Mouse (Mus musculus): Measurements from ENCODE around the gene Get4.

Gene Get4

DNA sequence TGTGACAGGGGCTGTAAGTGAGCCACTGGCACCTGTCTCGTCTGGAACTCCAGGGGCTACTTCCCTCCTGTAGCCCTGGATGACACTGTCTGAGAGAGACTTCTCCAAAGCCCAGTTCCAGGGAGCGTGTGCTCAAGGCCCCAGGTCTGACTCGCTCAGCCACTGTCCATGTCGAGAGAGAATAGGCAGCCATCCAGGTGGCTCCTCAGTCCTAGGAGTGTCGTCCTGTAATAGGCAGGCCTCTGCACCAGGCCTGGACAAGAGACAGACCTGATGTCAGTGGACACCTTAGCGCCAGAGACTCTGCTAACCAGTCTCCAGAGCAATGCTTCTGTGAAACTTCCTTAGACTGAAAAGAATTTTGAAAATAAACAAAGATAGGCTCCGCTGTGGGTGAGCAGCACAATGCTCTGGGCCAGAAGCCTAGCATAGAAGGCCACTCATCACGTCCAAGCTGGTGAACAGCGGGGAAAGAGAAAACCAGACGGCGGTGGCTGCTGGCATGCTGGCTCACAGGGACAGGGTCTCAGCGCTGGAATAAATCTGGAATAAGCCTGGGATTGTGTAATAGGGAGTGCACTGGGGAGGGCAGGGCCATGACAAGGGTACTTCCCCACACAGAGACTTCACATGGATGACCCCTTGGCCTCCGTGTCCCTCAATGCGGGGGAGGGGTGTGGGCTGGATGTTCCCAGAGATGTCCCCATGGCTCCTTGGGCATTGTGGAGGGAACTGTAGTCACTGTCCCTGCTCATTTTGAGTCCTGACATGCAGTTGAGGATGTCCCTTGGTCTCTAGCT lies 34.2 kb downstream of the Get4 start:
- no peak for TF ChIP-seq GATA4 (IDR thresholded peaks at IDR 0.05; ENCODE audit: insufficient replicate concordance, low read length)

DNA sequence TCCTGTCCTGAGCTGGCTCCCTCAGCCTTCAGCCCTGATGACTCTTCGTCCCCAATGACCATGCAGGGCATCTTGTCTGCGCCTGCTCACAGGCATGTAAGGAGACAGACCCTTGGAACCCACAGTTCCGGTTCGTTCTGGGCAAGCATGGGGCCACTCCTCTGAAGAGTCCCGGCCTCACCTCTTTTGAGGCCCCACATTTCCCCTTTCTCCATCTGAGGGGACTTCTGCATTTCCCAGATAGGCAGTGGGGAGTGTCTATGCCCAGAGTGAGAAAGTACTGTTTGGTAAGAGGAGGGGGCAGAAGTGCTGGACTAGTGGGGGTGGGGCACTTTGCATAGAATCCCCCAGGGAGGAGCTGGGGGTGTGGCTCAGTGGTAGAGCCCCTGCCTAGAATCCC lies 35.0 kb downstream of the Get4 start:
- no peak for TF ChIP-seq GATA4 (IDR thresholded peaks at IDR 0.05; ENCODE audit: insufficient replicate concordance, low read length)

DNA sequence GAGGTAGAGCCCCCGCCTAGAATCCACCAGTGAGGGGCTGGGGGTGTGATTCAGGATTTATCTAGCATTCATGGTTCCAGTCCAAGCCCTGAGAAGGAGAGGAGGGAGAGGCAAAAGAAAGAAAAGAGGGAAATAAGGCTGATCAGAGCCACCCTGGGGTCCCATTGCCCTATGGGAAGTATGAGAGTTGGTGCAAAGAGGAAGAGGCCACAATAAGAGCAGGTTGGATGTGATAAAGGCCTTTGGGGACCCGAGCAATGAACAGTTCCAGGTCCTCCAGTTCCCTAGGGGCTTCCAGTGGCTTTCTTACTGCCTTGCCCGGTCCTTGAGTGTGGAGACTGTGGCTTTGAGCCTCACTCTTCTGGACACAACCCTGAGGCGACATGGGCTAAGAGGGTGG lies 35.7 kb downstream of the Get4 start:
- TF ChIP-seq GATA4 (IDR thresholded peaks at IDR 0.05; ENCODE audit: insufficient replicate concordance, low read length) = no peak

DNA sequence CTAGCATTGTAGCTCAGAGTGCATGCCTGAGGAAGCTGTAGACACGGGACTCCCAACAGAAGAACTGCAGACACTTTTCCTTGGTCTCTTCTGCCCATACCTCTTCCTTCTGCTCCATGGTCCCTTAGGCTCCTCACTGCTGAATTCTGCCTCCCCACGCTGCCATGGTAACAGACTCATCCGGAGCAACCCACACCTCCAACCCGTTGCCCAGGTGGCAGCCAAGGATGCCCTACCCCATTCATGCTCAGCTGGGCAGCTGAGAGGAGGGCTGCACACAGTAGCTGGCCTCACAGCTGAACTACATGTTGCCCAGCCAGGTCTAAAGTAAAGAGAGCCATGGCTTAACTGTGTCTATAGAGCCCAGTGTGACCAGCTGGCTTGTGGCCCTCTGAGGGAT lies 36.5 kb downstream of the Get4 start:
- no peak for TF ChIP-seq GATA4 (IDR thresholded peaks at IDR 0.05; ENCODE audit: insufficient replicate concordance, low read length)

DNA sequence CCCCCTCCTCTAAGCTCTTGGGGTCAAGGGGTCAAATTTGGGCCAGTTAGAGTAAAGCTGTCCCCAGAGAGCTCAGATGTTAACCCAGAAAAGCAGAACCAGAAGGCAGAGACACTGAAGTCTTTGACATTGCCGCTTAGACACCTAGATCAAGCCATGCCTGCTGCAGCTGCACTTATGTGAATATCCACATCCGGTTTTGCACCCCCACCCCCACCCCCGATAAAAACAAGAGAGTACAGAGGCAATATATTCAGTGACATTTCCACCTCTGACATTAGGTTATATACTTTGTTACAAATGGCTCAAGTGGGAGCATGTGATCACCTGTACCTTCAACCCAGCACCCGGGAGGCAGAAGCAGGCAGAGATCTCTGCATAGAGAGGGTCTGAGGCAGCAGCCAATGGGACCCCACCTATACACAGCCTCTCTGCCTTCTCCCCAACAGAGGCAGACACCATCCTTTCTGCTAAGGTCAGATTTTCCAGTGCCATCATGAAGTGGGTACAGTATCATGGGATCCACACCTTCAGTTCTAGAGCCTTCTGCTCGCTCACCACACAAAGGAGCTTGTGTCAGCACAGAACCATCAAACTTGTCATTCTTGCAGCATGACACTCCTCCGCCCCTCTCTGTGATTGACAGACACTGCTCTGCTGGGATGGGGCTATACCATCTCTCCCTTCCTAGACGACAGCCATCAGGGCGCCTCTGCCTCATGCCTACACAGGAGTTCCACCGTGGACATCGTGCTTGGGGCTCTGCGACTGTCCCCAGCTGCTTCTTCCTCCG lies 38.5 kb downstream of the Get4 start:
- no peak for TF ChIP-seq GATA4 (IDR thresholded peaks at IDR 0.05; ENCODE audit: insufficient replicate concordance, low read length)

DNA sequence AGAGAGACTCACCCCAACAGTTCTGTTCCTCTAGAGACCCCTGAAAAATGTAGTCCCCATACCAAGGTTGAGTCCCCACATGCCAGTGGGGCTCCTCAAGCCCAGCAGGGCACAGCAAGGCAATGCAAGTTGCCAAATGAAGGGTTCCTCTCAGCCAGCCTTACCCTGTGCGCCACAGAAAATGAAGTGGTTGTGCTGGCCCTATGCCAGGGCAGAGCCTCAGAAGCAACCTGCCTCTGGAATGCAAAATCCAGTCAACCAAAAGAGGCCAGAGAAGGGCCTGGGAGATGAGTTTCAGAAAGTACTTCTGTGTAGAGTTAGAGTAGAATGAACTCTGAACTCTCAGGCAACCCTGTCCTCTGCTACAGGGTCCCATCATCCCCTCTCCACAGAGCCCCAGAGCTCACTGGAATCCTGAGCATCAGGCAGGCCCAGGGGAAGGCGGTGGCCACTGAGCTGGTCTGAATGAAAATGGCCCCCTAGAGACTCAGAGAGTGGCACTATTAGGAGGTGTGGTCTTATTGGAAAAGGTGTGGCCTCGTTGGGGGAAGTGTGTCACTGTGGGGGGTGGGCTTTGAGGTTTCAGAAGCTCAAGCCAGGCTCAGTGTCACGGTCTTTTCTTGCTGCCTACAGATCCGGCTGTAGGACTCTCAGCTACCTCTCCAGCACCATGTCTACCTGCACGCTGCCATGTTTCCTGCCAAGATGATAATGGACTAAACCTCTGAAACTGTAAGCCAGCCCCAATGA lies 39.9 kb downstream of the Get4 start:
- TF ChIP-seq GATA4 (IDR thresholded peaks at IDR 0.05; ENCODE audit: insufficient replicate concordance, low read length) = no peak

DNA sequence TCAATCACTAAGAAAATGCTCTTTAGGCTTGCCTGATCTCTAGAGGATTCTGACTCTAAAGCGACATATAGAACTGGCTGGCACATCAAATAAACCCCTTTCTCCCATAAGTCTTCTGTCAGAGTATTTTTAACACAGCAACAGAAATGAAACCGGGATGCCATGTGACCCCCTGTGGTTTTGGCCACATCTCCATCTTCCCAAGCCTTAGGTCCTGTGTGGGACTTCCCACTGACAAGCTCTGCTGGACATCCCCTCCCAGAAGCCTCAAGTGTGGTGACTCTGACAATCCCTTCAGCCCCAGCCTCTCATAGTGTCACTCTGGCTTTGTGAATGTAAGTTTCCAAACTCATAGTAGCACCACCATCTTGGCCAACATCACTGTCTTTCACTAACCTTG lies 42.0 kb downstream of the Get4 start:
- no peak for TF ChIP-seq GATA4 (IDR thresholded peaks at IDR 0.05; ENCODE audit: insufficient replicate concordance, low read length)

DNA sequence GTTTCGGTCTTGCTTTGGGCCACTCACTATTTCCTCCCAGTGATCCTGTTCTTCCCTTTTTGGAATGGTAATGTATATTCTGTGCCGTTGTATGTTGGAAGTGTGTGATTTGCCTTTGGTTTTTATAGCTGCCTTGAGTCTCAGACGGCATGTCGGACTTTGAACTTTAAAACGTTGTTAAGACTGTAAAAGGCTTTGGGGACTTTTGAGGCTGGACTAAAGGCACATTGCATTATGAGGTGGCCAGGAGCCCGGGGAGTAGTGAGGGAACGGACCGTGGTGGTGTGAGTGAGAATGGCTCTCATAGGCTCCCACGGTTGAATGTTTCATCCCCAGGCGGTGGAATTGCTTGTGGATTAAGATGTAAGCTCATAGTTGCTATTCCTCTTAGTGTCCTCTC lies 45.0 kb downstream of the Get4 start:
- no peak for TF ChIP-seq GATA4 (IDR thresholded peaks at IDR 0.05; ENCODE audit: insufficient replicate concordance, low read length)

DNA sequence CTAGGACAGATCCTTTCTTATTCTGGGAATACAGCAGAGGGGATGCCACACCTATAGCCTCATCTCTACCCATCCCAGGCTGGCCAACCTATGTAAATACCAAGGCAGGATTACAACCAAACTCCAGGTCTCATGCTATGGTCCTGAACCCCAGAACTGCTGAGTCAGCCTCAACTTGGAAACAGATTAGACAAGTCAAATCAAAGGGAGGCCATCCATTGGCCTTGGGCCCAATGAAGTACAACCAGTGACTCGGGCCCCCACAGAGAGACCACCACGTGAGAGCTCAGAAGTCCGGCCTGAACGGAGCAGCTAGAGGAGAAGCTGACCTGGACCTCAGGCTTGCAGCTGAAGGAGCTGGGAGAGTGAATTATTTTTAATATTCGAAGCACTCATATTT lies 45.6 kb downstream of the Get4 start:
- no peak for TF ChIP-seq GATA4 (IDR thresholded peaks at IDR 0.05; ENCODE audit: insufficient replicate concordance, low read length)

DNA sequence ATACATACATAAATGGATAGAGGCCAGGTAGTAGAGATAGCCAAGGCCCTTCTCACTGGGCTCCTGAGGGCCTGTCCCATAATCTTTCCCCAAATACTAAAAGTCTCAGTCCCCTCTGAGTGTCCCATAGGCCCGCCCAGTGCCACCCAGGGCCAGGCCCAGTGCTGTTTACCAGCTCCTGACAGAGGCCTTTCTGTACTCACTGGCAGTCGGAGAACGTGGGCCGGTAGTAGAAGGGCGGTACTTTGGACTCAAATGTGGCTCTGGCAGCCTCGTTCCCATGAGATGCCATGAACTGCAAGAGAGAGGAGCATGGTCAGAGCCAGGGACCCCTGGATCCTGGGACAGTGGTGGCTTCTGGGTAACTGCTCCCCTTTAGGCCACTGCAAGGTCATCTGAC lies 50.0 kb downstream of the Get4 start:
- TF ChIP-seq GATA4 (IDR thresholded peaks at IDR 0.05; ENCODE audit: insufficient replicate concordance, low read length) = no peak

DNA sequence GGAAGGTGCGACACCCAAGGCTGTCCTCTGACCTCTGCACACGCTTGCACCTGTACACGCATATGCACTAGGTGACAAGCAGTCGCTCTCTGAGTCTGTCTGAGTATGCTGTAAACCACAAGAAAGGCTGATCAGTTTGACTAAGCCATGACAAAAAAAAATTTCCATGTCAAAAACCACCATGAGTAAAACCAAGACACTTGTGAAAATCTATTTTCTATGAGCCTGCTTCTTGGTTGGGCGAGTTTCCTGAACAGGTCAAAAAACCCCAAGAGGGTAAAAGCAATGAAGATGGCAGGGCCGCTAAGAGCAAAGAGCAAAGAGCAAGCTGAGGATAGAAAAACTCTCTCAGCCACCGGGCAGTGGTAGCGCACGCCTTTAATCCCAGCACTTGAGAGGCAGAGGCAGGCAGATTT lies 51.5 kb downstream of the Get4 start:
- no peak for TF ChIP-seq GATA4 (IDR thresholded peaks at IDR 0.05; ENCODE audit: insufficient replicate concordance, low read length)

DNA sequence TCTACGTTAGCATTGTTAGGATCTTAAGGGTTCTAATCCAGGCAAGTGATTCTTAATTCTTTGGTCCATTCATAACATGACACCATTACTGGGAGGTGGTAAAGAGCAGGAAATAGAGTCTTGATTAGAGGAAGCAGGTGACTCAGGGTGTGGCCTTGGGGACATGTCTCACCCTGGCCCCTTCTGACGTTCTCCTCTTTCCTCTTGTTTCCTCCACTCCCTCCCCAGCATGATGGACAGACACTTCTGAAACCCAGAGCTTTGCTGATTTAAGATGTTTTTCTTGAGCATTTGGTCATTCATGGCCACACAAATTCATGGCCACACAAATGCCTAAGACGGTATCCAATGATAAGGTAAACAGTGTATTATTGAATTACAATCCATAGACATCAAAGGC lies 57.8 kb downstream of the Get4 start:
- TF ChIP-seq GATA4 (IDR thresholded peaks at IDR 0.05; ENCODE audit: insufficient replicate concordance, low read length) = no peak

DNA sequence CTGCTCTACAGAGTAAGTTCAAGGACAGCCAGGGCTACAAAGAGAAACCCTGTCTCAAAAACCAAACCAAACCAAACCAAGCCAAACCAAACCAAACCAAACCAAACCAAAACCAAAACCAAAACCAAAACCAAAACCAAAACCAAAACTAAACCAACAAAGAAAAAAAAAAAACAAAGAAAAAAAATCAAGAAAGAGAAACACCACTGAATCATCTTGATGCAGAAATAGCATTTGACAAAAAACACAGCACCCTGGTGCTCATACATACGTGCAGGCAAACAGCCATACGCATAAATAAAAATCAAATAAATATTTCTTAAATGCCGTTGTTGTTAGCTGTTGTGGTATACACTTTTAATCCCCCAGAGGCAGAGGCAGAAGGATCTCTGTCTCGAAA lies 58.4 kb downstream of the Get4 start:
- no peak for TF ChIP-seq GATA4 (IDR thresholded peaks at IDR 0.05; ENCODE audit: insufficient replicate concordance, low read length)

DNA sequence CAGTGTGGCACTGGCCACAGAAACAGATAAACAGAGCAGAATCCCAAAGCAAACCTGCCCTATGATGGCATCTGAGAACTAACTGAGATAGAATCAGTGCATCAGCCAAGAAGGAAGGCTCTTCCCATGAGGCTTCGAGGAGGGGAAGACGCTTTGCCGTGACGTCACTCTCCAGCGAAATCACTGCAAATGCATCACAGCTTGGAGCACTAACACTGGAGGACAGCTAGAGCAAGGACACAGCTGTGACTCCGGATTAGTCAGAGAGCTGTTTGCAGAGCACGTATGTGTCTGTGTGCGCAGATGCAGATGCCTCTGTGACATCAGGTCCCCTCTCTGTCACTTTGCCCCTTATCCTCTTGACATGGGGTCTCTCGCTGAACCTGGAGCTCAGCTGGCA lies 59.7 kb downstream of the Get4 start:
- no peak for TF ChIP-seq GATA4 (IDR thresholded peaks at IDR 0.05; ENCODE audit: insufficient replicate concordance, low read length)

DNA sequence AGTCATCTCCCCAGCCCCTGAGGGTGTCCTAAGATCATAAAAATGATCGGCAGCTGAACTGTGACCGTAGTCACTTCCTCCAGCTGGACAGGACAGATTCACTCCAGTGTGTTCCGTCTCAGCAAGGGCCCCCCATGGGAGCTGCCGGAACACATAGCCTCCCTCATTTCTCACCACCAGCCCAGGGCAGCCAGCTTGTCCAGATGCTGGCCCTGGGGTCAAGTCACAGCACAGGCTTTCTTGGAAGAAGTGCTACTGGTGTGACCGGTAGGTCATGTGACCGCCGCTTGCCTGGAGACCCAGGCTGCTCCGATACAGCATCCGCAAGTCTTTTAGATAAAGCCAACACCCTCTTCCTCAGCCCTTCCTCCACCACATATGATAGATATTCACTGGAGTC lies 61.4 kb downstream of the Get4 start:
- no peak for TF ChIP-seq GATA4 (IDR thresholded peaks at IDR 0.05; ENCODE audit: insufficient replicate concordance, low read length)

Data from liver, adult (tissue).